Mouse (Mus musculus) CD4-positive naive resting alpha-beta T cell, adult 57 days (primary cell): ENCODE data around the gene Itpka. TPM values are rescaled to one million over a fixed set of nuclear protein-coding genes. Genes with fewer than 3 reads are reported as not detected.

Experiments
- total RNA-seq: library from RNA; stranded (reverse); gene quantifications from one replicate; pipeline ENCODE4 v1.2.4, GENCODE M21; 2023

Gene Itpka
- not detected for total RNA-seq

DNA sequence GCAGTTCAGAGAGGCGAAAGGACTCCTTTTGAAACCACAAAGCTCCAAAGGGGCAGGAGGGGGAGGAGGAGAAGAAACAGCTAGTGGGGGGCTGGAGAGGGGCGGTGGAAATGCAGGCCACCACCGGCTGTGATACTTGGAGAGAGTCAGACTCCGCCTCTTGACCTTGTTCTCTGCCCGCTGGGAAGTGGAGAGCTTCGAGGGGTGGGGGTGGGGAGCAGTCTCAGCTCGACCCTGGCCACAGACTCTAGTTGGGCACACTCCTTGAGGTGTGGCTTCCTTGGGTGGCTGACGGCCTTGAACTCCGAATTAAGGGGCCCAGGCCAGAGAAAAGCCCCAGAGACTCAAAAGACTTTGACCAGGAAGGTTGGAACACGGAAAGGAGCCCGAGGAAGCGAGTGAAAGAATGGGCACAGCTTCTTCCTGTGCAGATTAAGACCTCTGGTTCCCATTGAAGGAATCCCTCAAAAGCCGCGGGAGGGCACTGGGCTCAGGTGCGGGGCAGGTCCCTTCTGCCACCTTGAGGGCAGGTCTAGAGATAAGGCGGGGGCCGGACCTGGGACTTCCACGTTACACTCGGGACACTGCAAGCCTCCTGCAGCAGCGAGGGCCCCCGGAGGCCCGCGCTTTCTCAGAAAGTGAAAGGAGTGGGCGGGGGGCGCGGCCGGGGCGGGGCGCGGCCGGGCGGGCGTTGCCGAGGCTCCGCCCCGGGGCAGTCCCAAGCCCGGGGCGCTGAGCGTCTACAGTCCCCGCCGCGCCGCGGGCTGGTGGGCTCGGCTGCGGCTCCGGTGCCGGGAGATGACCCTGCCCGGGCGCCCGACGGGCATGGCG, at the start of gene Itpka:
TSS of gene Itpka (plus strand) at position 757 of the 831 bp plus-strand sequence.

DNA sequence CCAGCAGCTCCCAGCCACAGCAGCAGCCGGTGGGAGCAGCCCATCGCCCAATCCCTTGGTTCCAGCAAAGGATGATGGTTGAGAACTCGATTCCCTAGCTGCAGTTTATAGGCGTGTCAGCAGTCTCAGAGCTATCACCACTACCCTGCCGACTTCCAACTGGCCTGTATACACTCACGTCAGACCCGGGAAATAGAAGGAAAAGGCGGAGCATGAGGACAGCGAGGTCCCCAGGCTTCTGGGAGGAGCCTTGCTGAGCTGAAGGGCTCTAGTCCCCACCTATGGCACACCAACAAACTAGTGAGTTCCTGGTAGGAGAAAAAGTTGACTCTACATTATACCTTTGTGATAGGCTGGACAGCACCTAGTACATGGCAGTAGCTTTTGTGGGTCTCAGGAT, 18.1 kb downstream of the Itpka start, which contains the start of gene Ltk:
TSS of gene Ltk (minus strand) at position 181 of the 400 bp plus-strand sequence.

DNA sequence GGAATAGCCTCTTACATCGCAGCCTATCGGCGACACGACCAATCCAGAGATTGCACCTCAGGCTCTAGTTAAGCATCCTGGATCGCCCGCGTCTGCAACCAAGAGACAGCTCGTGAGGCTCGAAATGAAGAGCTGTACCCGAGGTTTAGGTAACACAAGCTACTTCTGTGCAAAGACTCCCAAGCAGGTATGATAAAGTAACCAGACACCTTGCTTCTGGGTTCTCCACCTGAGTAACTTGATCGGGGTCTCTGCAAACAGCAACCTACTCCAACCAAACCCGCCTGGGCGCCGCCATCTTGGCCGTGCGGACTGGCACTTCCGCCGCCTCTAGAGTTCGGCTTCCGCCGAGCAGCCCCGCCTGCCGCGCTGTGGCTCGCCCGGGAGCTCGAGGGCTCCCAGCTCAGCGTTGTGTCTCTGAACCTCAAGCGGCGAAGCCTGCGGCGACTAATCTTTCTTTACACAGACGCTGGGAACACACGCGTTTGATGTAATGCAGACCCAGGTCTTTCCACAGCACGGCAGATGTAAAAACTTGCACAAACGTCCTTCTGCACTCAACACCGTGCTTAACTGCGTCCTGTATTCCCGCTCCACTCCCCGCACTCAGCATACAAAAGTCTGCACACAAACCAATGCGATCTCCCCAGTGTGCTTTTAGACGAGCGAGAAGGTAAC, 45.2 kb downstream of the Itpka start, which contains the start of gene Rpap1:
TSS of gene Rpap1 (minus strand) at position 332 of the 678 bp plus-strand sequence.

GRCm38 (mm10) chr2:119797279-119797783, 55.2 kb downstream of the Itpka start, which contains the start of gene Tyro3:
TSS of gene Tyro3 (plus strand) at chr2:119797733.

Other genes starting within 250 kb of the Itpka start
- 0.24 TPM for gene Exd1, start 194.7 kb upstream of the Itpka start, total RNA-seq
- gene Chp1, start 194.6 kb upstream of the Itpka start, total RNA-seq: 68.5 TPM
- 0.33 TPM for gene Nusap1, start 124.0 kb upstream of the Itpka start, total RNA-seq
- gene Oip5, start 123.9 kb upstream of the Itpka start, total RNA-seq: 0.53 TPM
- 11.2 TPM for gene Ndufaf1, start 79.5 kb upstream of the Itpka start, total RNA-seq
- 65.7 TPM for gene Rtf1, start 67.3 kb upstream of the Itpka start, total RNA-seq
- 1.2 TPM for gene Ltk, start 18.1 kb downstream of the Itpka start, total RNA-seq
- 32.4 TPM for gene Rpap1, start 45.2 kb downstream of the Itpka start, total RNA-seq
- 6.6 TPM for gene Tyro3, start 55.4 kb downstream of the Itpka start, total RNA-seq
- 104 TPM for gene Mga, start 154.9 kb downstream of the Itpka start, total RNA-seq
- gene Mapkbp1, start 230.4 kb downstream of the Itpka start, total RNA-seq: 15.3 TPM